Mouse (Mus musculus) ES-CJ7 (cell line): ENCODE measurements at regions not wholly inside any gene's neighbourhood (a gene's known extent, or its start where the extent isn't known, plus 50 kb on each side); places are given as distances from the start of the nearest gene placed in this dataset.
A peak's percentile ranks its signal among the peaks of the same experiment; 100 is the strongest.
"Not testable (repeated sequence)": the region's sequence is repeated elsewhere in the genome, so short reads cannot be mapped to it uniquely, and the experiment has no call there.

Experiments
- DNase-seq: peaks from one replicate; pipeline ENCODE4 v3.0.0; 2011; ENCODE audit warnings: low read depth, low spot score

DNA sequence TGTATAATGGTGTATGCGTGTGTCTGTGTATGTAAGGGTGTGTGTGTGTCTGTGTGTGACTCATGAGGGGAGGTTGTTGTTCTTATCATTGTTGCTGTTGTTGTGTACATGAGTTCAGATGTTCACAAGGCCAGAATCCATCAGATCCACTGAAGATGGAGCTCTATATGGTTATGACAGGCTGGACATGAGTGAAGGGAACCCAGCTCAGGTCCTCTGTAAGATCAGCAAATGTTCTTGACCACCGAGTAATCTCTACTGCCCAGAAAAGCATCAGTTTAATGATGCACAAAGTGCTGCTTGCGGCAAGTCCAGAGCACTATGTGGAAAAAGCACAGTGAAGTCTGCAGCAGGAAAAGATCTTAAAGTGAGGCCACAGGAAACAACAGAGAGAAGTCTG lies 77.5 kb downstream of the Gm15319 start:
- peak; percentile 19 for DNase-seq

DNA sequence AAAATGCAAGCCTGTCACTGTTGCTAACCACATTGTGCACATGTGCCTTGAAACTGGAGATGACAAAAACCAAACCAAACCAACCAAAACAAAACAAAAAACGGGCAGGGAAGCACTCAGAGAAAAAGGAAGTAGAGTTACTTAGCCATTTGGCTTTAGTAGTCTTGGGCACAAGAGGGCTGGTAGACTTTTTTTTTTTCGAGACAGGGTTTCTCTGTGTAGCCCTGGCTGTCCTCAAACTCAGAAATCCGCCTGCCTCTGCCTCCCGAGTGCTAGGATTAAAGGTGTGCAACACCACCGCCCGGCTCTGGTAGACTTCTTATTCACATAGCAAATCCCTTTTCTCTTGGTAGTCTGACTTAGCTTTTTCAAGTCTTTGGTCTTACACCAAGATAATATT lies 78.2 kb downstream of the Gm15319 start:
- not testable (repeated sequence) for DNase-seq

DNA sequence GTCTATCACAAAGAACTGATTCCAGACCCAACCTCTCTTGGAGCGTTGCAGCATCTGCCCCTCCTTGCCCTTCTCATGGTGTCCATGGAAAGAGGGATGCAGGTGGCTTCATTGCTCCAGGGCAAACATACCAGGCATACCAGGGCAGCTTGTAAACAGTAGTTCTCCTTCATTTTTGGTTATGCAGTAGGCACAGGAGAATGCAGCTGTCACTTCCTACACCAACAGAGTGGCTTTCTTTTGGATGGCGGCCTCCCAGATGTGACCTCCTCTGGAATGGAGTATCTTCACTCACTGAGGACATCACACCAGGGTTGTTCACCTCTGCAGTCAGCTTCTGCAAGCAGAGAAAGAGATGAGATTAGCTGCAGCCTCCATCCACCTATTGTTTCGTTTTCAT lies 79.9 kb downstream of the Gm15319 start:
- DNase-seq, result not testable (repeated sequence)

DNA sequence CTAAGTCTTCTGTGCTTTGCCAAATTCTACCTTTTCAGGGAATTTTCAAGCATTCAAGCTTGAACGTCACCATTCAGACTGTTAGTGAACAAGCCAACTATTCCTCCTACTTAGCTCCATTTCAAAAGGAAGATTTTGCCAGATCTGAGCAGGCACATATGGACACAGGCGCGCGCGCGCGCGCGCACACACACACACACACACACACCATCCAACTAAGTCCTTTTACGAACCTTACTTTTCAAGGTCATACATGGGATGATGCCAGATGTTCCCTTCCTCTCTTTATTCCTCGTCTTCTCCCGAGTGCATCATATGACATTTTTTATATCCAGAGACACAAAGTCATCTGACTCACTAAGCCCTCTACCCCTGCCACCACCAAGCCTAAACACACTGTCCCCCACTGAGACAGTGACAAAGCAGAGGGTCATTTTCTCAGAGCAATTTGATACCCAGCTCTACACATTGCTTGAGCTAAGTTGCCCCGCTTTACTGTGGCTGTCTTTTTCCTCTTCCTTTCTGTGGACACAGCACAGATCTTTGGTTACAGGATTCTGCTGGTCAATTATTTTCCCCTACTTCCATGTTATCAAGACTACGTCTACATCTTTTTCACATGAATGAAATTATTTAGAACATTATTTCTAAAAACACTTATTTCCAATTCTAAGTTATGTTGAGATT lies 81.7 kb downstream of the Gm15319 start:
- DNase-seq, result peak; percentile 9

DNA sequence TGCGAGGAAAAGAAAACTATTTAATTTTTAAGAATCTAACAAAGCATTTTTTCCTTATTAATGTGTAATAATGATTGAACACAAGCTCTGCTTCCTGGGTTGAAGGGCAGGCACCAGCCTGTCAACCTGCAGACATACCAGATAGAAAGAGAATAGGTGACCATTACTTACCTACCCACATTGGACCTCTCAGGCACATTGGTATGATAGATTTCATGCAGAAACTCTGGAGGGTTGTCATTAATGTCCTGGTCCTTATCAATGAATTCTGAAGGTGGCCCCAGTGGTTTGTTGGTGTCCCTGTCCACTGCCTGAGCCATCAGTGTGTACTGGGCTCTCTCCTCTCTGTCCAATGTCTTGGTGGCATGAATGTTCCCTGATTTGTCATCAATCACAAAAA lies 85.3 kb downstream of the Gm15319 start:
- not testable (repeated sequence) for DNase-seq

DNA sequence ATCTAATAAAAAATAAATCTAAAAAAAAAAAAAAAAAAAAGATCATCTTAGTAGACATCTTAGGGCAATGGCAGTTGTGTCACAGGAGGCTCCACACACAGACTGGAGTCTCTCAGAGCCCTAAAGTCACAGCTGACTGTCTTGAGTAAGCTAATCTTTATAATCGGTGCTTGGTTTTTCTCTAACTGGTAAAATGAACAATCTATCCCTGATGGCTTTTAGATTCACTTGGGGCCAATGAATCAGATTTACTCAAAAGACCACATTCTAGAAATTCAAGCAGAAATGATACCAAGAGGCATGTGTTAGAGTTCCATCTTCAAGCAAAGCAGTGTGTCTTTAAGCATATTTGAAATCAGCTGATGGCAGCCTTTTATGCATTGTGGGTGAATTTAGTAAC lies 86.3 kb downstream of the Gm15319 start:
- not testable (repeated sequence) for DNase-seq

DNA sequence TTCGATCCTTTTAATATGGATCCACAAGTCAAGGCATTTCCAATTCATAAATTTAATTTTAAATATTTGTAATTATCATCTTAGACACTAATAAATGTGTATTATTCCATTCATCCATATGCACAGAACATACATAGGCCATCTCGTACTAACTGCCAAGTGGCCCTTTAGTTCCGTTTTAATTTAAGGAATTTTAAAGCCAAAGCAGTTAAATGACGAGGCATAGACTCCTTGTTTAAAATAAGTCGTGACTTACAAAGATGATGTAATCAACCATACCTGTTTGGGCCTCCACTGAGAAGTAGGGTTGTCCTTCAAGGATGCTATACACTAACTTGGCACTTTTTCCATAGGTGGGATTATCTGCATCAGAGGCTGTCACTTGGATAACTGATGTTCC lies 89.2 kb downstream of the Gm15319 start:
- not testable (repeated sequence) for DNase-seq

DNA sequence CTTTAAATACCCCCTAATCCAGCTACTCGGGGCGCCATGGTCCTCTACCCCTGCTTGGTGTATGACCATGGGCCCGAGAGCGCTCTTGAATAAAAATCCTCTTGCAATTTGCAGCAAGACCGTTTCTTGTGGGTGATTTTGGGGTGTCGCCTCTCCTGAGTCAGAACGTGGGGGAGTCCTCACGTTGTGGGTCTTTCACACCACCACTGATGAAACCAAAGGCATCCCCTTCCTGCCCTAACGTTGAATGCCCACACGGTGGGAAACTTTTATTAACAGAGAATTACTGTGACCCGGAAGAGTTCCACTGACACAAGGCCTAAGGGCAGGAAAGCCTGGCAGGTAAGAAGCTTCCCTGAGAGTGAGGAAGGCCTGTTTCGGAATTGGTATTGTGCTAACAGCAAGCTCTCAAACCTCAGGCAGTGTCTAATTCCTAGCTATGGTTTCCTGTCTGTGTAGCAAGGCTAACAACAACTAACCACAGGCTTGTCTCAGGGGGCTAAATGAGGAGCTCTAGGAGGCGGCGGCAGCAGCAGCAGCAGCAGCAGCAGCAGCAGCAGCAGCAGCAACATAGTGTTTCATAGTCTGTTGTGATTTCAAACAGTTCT lies 95.4 kb downstream of the Gm15319 start:
- not testable (repeated sequence) for DNase-seq

DNA sequence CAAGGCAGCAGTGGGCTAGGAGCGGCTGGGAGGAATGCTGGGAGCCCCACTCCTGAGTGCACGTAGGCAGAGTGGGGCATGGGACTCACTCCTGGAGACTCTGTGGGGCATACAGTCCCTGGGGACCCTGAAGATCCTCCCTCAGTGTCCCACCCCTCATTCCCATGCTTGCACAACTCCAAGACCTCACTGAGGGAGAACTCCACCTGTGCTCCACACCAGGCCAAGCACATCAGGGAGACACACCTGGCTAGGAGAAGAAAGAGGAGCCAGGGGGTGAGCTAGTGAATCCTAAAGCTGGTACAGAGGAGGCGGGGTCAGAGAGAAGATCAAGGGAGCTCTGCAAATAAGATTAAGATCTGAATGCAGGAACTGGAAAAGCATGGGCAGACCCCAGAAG lies 96.2 kb downstream of the Gm15319 start:
- not testable (repeated sequence) for DNase-seq

DNA sequence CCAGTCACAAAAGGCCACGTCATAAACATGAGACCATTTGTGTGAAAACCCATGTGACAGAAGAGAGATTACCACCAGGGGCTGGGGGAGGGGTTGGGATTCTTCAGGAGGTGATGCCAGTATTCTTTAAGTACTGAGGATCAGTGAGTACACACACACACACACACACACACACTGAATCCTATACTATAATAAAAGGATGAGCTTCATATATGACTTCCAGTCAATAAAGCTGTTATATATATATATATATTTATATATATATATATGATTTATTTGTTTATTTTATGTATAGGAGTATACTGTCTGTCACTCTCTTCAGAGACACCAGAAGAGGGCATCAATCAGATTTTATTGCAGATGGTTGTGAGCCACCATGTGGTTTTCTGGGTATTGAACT lies 98.4 kb downstream of the Gm15319 start:
- peak; percentile 1 for DNase-seq

DNA sequence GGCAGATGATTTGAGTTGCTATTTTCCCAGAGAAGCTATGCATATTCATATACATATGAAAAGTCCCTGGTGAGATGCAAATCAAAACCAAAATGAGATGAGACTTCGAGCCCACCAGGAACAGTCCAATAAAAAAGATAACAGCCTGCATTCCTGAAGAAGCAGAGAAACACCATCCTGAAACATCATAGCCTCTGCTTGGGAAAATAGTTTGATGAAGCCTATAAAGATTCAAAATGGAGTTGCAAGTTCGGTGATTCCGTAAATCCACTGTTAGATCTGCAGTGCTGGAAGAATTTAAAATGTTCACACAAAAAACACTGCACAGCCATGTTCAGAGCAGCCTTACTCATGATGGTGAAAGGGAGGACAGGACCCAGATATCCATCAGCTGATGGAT lies 98.9 kb downstream of the Gm15319 start:
- peak; percentile 20 for DNase-seq

DNA sequence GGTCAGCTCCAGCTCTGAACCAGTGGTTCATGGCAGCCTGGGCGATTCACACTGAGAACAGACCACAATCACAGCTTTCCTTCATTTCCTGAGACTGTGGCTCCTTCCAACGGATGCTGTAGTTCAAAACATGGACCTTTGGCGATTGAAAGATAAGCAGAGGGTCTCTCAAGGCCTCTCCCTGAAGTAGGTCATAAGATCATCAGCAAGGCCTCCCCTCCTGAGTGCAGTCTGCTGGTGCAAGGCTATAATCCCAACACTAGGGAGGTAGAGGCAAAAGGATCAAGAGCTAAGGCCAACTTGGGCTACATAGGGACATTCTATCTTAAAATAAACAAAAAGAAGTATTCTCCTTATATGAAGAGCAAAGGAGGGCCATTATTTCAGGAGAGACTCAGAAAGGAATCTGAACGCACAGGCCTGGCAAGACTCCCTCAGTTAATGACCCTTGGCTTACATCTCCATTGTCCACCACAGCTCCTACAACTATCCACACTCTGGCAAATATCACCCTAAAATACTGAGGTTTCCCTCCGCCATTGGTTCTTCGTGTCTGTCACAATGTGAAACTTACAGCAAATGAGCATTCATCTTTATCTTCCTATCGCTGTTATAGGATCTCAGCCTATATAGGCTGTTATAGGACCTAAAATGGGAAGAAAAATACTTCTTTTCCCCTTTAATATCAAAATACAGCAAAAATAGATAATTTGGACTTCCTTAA lies 100.0 kb downstream of the Gm15319 start:
- peak; percentile 25 for DNase-seq

DNA sequence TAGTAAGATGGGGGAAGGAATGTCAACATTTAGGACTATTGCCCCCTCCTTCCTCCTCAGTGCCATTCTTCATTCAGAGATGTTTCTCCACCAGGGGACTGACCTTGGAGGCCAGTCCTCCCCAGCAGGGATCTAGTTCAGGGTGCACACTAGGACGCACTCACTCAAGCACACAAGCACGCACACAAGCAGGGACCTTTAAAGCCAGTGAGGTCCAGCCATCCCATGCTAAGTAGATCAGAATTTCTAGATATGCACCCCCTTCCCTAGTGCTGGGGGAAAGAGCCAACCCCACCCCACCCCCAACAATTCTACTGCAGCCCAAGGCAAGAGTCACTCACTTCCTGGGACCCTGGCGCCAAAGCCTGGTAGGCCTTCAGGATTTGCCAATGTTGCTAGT lies 100.8 kb downstream of the Gm15319 start:
- peak; percentile 2 for DNase-seq

DNA sequence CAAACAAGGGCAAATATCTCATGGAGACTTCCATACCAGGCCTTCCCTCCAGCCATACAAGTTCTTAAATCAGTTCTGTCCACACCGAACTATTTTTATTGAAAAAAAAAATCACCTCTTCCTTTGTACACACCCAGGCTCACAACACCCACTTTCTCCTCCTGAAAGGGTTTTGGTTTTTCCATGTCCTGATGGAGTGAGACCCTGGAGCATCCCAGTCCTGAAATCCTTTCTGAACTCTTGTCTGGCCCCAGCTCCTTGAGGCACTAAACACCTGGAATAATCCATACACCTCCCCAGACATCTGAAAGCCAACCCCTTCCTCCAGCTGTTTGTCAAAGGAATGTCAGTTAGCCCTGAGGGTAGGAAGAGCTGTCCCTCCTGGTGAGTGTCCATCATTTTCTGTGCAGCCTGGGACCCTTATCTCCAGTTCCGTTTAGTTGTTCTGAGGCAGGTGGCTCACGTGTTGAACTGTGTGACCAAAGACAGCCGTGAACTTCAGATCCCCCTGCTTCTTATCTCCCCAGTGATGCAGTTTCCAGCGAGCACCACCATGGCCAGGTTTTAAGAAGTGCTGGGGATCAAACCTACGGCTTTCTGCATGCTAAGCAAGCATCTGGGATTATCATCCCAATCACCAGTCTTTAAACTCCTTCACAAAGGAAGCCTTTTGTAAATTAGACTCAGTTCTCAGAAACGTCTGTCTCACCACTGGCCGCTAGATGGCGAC lies 101.4 kb downstream of the Gm15319 start:
- DNase-seq, result not testable (repeated sequence)

DNA sequence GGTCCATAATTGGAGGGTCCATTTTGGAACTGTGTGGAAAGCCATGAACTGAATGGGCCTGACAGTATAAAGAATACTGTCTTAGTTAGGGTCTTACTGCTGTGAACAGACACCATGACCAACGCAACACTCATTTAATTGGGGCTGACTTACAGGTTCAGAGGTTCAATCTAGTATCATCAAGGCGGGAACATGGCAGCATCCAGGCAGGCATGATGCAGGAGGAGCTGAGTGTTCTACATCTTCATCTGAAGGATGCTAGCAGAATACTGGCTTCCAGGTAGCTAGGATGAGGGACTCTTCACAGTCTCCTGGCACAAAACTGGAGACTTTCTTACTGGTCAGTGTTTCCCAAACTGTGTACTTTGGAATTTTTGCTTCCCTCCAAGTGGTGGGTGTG lies 102.0 kb downstream of the Gm15319 start:
- DNase-seq, result not testable (repeated sequence)

DNA sequence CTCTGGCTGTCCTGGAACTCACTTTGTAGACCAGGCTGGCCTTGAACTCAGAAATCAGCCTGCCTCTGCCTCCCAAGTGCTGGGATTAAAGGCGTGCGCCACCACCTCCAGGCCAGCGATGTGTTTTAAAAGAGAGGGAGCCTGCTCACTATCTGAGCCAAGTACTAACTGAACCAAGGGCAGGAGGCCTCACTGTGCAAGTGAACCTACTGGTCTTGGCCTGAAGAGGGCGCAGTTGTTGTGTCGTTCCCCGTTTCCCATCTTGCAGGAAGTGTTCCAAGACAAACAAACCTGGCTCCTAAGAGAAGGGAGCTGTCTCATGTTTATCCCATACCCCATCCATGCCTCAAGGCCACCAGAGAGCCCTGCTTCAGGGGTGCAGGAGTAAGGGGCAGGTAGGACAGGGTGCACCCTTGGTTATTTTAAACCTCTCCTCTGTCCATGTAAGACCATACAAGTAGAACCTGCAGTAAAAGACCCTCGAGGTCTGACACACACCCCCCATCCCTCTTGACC lies 102.8 kb downstream of the Gm15319 start:
- not testable (repeated sequence) for DNase-seq

DNA sequence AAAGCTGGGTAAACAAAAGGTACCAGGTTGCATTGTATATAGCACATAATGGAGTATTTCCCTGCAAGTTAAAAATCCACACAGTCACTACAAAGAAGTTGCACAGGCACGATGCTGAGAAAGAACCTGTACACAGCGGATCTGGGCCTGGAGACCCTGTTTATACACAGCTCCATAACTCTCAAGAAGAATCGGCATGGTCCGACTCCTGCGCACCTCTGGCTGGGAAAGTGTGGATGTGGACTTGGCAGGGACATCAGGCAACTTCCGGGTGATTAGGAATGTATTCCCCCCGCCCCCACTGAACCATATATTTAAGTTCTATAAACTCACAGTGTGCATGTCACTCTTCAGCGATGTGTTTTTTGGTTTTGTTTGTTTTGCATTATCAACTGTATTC lies 103.3 kb downstream of the Gm15319 start:
- DNase-seq, result not testable (repeated sequence)
